Mouse (Mus musculus): ENCODE measurements around the gene Banp.

DNA sequence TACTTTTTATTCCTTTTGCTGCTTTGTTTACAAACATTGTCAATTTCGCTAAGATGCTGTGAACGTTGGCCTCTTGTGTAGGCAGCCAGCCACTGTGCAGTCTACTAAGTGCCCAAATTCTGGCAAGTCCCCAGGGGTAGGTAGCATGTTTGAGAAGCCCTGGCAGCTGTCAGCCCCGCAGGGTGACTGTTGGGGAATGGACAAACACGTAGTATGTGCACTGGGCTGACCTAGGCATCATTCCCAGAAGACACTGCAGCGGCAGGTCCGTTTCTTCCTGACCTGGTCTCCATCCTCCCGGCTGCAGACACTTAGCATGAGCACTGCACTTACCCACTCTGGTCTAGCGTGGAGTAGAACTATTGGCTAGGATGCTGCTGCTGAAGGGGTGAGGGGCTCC is 54.1 kb downstream of the Banp start:
- no peak for TF ChIP-seq CTCF (conservative IDR thresholded peaks at IDR 0.05 in 1 of 2, IDR thresholded peaks at IDR 0.05 in 1 of 2; ENCODE audit: low read depth in 2 of 2, low read length in 2 of 2)
- no peak for TF ChIP-seq ZNF384 (IDR thresholded peaks at IDR 0.05; ENCODE audit: low read depth, low read length)
